Mouse (Mus musculus) central nervous system, embryonic 11.5 days (tissue): ENCODE measurements around the gene Phrf1. TPM values are rescaled to one million over a fixed set of nuclear protein-coding genes. Genes with fewer than 3 reads are reported as not detected.

ENCODE experiments used
- polyA plus RNA-seq: library from polyadenylated mRNA; depleted of rRNA; stranded (reverse); fragments of >200 nt; gene quantifications from 2 replicates; pipeline ENCODE4 v1.2.3, GENCODE M21; 2012; rRNA removed

Phrf1 gene
- 45.8 and 52.9 TPM in 2 replicates for polyA plus RNA-seq

DNA sequence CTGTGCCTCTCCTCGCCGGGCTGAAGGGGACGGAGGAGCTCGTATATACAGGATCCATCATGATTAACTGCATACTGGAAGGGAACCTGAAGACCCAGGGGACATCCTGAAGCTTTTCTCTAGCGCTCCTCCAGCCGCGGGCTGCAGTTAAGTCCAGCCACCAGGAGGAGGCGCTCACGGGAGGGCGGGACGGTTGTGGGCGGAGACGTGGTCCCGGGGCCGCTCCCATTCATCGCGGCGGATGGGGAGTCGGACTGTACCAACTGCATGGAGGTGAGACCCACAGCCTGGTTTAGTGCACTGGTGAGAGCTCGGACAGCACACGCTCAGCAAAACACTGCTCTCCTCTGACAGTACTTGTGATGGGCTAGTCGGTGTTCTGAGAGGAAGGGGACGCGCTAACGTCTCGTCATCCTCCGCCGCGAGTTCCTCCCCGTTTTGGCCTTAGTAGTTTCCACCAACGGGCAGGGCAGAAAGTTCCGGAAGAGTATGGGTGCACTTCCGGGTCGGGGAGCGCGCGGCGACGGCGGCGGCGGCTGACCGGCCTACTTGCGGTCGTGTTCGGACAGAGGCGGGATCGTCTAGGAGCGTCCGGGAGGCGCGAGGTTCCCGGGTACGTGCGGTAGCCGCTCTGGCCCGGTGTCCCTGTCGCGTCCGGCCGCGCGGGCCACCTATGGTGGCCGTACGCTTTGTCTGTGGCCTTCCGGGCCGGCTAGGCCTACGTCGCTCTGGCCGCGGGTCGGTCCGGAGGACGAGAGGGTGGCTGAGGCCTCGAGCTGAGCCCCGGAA, at the start of gene Phrf1:
Phrf1 (plus strand) TSS at position 506 of the 789 bp plus-strand sequence.

GRCm38 (mm10) chr7:141193948-141194347, 34.6 kb upstream of the Phrf1 start, which contains the start of the genes Hras and Lrrc56:
Hras (minus strand) TSS chr7:141194005.
Lrrc56 (plus strand) TSS chr7:141194157.

GRCm38 (mm10) chr7:141213605-141214235, 14.9 kb upstream of the Phrf1 start, which contains the start of gene Lmntd2:
Lmntd2 (minus strand) TSS chr7:141214080.

DNA sequence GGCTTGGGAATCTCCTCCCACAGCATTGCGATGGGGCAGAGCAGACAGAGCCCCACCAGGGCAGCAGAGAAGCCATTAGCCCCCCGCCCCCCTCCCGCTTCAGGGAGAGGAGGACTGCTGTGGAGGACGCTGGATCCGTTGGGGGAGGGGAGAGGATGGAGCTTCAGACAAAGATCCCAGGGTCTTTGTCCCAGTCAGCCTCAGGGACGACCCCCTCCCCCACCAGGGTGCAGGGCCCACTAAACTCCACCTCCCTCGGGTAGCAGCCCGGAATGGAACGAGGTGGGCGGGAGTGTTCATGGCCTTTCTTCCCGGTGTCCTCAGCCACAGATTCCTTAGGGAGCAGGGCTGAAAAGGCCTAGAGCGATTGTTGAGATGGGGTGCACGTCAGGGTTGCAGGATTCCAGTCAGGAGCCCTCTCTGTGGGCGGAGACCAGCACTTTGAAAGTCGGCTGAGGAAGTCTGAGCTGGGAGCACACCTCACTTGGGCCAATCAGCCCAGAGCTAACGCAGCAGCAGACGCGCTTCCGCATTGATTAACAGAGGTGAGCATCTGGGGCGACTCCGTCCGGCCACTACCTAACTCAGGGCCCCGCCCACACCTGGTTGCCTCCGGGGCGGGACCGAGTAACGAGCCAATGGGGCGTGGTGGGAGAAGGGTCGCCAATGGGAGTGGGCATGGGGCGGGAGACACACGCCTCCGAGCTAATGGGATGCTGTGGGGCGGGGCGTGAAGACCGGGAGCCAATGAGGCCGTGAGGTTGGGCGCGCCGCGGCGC, 13.3 kb upstream of the Phrf1 start, which contains the start of gene Rassf7:
Rassf7 (plus strand) TSS at position 760 of the 779 bp plus-strand sequence.

DNA sequence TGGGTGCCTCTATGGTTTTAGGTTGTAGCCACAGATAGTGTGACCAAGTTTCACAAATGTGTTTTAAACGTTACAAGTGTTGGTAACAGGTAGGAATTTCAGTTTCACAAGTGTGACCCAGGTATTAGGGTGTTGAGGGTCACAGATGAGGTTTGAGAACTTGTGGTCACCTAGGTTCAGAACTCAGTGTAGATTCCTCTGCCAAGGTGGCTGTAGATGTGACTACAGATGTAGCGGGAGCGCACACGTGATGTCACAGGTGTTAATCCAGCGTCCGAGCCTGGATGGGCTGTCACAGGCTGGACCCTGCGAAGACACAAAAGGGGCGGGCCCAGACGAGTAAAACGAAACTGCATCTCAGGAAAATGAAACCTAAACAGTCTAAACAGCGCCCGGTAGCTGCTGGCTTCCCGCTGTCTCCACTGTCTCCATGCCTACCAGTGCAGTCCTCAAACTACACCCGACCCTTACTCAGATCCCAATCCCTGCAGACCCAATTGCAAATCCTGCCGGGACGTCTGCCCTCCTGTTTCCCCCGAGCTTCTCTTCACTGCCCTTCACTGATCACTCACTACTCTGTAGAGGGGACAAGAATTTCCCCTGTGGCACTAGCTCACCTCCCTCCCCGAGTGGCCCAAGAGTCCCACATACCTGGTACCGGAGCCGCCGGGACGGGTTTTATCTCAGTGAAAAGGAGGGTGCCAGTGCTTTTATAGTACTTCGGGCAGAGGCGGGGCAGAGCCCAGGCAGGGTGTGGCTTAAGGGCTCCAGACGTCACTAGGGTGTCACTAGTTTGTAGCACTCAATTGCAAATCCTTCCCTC, 37.4 kb downstream of the Phrf1 start, which contains the start of gene Irf7:
Irf7 (minus strand) TSS at position 743 of the 823 bp plus-strand sequence.

GRCm38 (mm10) chr7:141276546-141276945, 48.0 kb downstream of the Phrf1 start, which contains the start of gene Cdhr5:
Cdhr5 (minus strand) TSS chr7:141276786.

DNA sequence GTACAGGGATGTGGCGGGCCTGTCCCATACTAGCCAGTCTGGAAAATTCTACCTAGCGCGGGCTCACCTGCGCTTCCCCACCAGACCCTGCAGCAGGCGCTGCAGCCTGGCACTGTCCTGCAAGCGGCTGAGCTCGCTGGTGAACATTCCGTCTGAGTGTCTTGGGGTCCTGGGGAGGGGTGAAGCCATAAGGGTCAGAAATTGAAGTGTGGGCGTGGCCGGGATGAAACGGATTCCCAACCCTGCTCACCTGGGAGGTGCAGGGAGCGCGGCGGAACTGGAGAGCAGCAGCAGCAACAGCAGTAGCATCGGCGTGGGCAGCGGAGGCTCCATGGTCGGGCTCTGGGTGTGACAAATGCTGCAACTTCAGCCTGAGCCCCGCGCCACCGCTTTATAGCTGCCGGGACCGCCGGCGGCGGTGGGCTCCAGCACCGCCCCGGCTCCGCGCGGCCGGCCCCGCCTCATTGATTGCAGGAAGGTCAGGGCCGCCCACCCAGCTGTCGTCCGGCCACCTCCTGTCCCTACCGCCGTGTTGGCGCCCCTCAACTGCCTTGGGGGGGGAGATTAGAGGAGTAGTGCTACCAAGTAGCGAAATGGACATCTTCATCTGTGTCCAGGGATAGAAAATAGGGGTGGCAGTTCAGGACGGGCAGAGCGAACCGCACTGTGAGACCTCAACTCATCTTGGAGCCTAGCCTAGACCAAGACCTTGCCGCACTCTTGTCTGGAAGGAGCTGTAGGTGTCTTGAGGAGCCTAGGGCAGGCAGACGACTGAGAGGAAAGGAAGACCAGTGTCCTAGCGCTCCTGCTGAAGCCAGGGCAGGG, 50.4 kb downstream of the Phrf1 start, which contains the start of gene Sct:
Sct (minus strand) TSS at position 368 of the 825 bp plus-strand sequence.

DNA sequence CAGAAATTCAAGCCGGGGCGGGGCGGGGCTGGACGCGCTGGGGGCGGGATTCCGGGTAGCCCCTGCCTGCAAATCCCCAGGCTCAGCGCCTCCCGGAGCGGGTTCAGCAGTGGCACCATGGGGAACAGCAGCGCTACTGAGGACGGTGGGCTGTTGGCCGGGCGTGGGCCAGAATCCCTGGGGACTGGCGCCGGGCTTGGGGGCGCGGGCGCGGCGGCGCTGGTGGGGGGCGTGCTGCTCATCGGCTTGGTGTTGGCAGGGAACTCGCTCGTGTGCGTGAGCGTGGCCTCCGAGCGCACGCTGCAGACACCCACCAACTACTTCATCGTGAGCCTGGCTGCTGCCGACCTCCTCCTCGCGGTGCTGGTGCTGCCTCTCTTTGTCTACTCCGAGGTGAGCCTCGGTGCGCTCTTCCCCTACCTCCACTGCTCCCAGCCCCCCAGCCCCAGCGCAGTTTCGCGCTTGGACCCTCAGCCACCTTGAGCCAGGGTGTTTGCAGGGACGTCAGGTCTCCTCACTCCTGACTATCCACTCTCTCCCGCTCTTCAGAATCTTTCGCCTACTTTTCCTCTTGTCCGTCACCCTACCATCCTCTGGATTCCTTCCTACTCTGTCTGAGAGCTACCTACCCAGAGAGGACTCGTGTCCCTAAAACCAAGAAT, 63.5 kb downstream of the Phrf1 start, which contains the start of gene Drd4:
Drd4 (plus strand) TSS at position 86 of the 662 bp plus-strand sequence.

Other genes starting within 250 kb of the Phrf1 start
- gene Ifitm3, start 218.0 kb upstream of the Phrf1 start, polyA plus RNA-seq, result 5.5 and 20.2 TPM in 2 replicates
- gene Ifitm6, start 210.9 kb upstream of the Phrf1 start, polyA plus RNA-seq, result 0.35 and 0.38 TPM in 2 replicates
- gene Gm17387, start 199.7 kb upstream of the Phrf1 start, polyA plus RNA-seq, result not detected in 2 replicates
- gene B4galnt4, start 167.7 kb upstream of the Phrf1 start, polyA plus RNA-seq, result 68.2 and 109 TPM in 2 replicates
- 1.5 and 2.1 TPM in 2 replicates for gene Pkp3, start 150.6 kb upstream of the Phrf1 start, polyA plus RNA-seq
- gene Sigirr, start 128.2 kb upstream of the Phrf1 start, polyA plus RNA-seq, result 2.3 and 2.7 TPM in 2 replicates
- 0.52 and 0.88 TPM in 2 replicates for gene Ano9, start 111.0 kb upstream of the Phrf1 start, polyA plus RNA-seq
- gene Ptdss2, start 106.4 kb upstream of the Phrf1 start, polyA plus RNA-seq, result 55.5 and 61.6 TPM in 2 replicates
- 44.5 and 71.8 TPM in 2 replicates for gene Rnh1, start 55.9 kb upstream of the Phrf1 start, polyA plus RNA-seq
- gene Hras, start 34.8 kb upstream of the Phrf1 start, polyA plus RNA-seq, result 97.5 and 134 TPM in 2 replicates
- gene Lrrc56, start 34.6 kb upstream of the Phrf1 start, polyA plus RNA-seq, result 15.4 and 17.1 TPM in 2 replicates
- 8.6 and 10.9 TPM in 2 replicates for gene Lmntd2, start 14.7 kb upstream of the Phrf1 start, polyA plus RNA-seq
- 38.0 and 43.8 TPM in 2 replicates for gene Rassf7, start 12.9 kb upstream of the Phrf1 start, polyA plus RNA-seq
- 0.49 and 0.77 TPM in 2 replicates for gene Irf7, start 37.7 kb downstream of the Phrf1 start, polyA plus RNA-seq
- 0.02 and 0.16 TPM in 2 replicates for gene Cdhr5, start 48.0 kb downstream of the Phrf1 start, polyA plus RNA-seq
- gene Sct, start 50.3 kb downstream of the Phrf1 start, polyA plus RNA-seq, result 0.28 and 4.1 TPM in 2 replicates
- gene Drd4, start 63.2 kb downstream of the Phrf1 start, polyA plus RNA-seq, result 0.56 and 1.6 TPM in 2 replicates
- 45.2 and 61.7 TPM in 2 replicates for gene Deaf1, start 98.9 kb downstream of the Phrf1 start, polyA plus RNA-seq
- gene Tmem80, start 99.0 kb downstream of the Phrf1 start, polyA plus RNA-seq, result 44.9 and 57.3 TPM in 2 replicates
- gene Eps8l2, start 110.1 kb downstream of the Phrf1 start, polyA plus RNA-seq, result 2.7 and 3.8 TPM in 2 replicates
- 237 and 389 TPM in 2 replicates for gene Taldo1, start 163.4 kb downstream of the Phrf1 start, polyA plus RNA-seq
- gene Gatd1, start 185.4 kb downstream of the Phrf1 start, polyA plus RNA-seq, result 36.6 and 60.3 TPM in 2 replicates
- gene Cend1, start 200.7 kb downstream of the Phrf1 start, polyA plus RNA-seq, result 6.8 and 9.0 TPM in 2 replicates
- gene Slc25a22, start 209.1 kb downstream of the Phrf1 start, polyA plus RNA-seq, result 61.2 and 68.0 TPM in 2 replicates
- gene Pidd1, start 215.2 kb downstream of the Phrf1 start, polyA plus RNA-seq, result 29.8 and 30.6 TPM in 2 replicates
- 1,440 and 4,284 TPM in 2 replicates for gene Rplp2, start 218.6 kb downstream of the Phrf1 start, polyA plus RNA-seq
- gene Pnpla2, start 226.4 kb downstream of the Phrf1 start, polyA plus RNA-seq, result 10.3 and 13.7 TPM in 2 replicates
- 4.1 and 6.6 TPM in 2 replicates for gene Cracr2b, start 232.3 kb downstream of the Phrf1 start, polyA plus RNA-seq
- 70.7 and 98.9 TPM in 2 replicates for gene Cd151, start 238.6 kb downstream of the Phrf1 start, polyA plus RNA-seq
- 45.0 and 90.3 TPM in 2 replicates for gene Polr2l, start 246.3 kb downstream of the Phrf1 start, polyA plus RNA-seq
- gene Tspan4, start 246.5 kb downstream of the Phrf1 start, polyA plus RNA-seq, result 19.9 and 31.4 TPM in 2 replicates